Mouse (Mus musculus): ENCODE measurements around the gene Cry2.
"Not testable (repeated sequence)": the region's sequence is repeated elsewhere in the genome, so short reads cannot be mapped to it uniquely, and the experiment has no call there.

Gene Cry2

GRCm38 (mm10) chr2:92421723-92422387 lies 12.0 kb downstream of the Cry2 start:
- DNase-seq = no peak

- no peak for DNase-seq
Observed at GRCm38 (mm10) chr2:92411705-92412104, 22.1 kb downstream of the Cry2 start.

GRCm38 (mm10) chr2:92408309-92409045 lies 25.4 kb downstream of the Cry2 start:
- DNase-seq = no peak

GRCm38 (mm10) chr2:92405687-92406086 lies 28.2 kb downstream of the Cry2 start:
- no peak for DNase-seq

- no peak for DNase-seq
Observed at GRCm38 (mm10) chr2:92404737-92405136, 29.1 kb downstream of the Cry2 start.

GRCm38 (mm10) chr2:92403776-92404319 lies 30.0 kb downstream of the Cry2 start:
- no peak for DNase-seq

GRCm38 (mm10) chr2:92402591-92403326 lies 31.1 kb downstream of the Cry2 start:
- no peak for DNase-seq

GRCm38 (mm10) chr2:92401091-92401561 lies 32.7 kb downstream of the Cry2 start, which contains the start of gene Mapk8ip1:
TSS of gene Mapk8ip1 (minus strand) at chr2:92401263.
- DNase-seq = no peak

GRCm38 (mm10) chr2:92400682-92401081 lies 33.2 kb downstream of the Cry2 start:
- DNase-seq = no peak

- DNase-seq = not testable (repeated sequence)
Observed at GRCm38 (mm10) chr2:92399877-92400276, 34.0 kb downstream of the Cry2 start.

- no peak for DNase-seq
Observed at GRCm38 (mm10) chr2:92397436-92397835, 36.4 kb downstream of the Cry2 start.

GRCm38 (mm10) chr2:92395535-92395934 lies 38.3 kb downstream of the Cry2 start:
- DNase-seq = no peak

- no peak for DNase-seq
Observed at GRCm38 (mm10) chr2:92392318-92393264, 41.3 kb downstream of the Cry2 start.

GRCm38 (mm10) chr2:92391703-92392317 lies 42.0 kb downstream of the Cry2 start:
- no peak for DNase-seq

- no peak for DNase-seq
Observed at GRCm38 (mm10) chr2:92391116-92391515, 42.7 kb downstream of the Cry2 start.

- no peak for DNase-seq
Observed at GRCm38 (mm10) chr2:92390206-92390930, 43.5 kb downstream of the Cry2 start.

- DNase-seq = no peak
Observed at GRCm38 (mm10) chr2:92389645-92390044, 44.2 kb downstream of the Cry2 start.

- DNase-seq = peak; percentile 31 to 46
Observed at GRCm38 (mm10) chr2:92388891-92389641, 44.8 kb downstream of the Cry2 start.

- no peak for DNase-seq
Observed at GRCm38 (mm10) chr2:92388081-92388517, 45.7 kb downstream of the Cry2 start.

GRCm38 (mm10) chr2:92387646-92388045 lies 46.2 kb downstream of the Cry2 start:
- no peak for DNase-seq

All from thymus, adult 18-20 months (tissue).